Mouse (Mus musculus) intestine, embryonic 15.5 days (tissue): ENCODE results near the gene Insyn1. TPM values are rescaled to one million over a fixed set of nuclear protein-coding genes. Genes with fewer than 3 reads are reported as not detected.

ENCODE experiments used
- ATAC-seq: fragments of 200-750 bp; cut with Nextera tagmentation; 2 replicates; pipeline ENCODE4 v1.8.0; 2017; ENCODE audit warnings: moderate TSS enrichment, moderate library complexity
- H3K27ac ChIP-seq: fragments of 300-500 bp; sonication (generic); 2 replicates; pipeline ENCODE4 v1.5.1; 2015; ENCODE audit warnings: mild to moderate bottlenecking, inconsistent platforms
- H3K27me3 ChIP-seq: fragments of 300-500 bp; sonication (generic); replicated peaks from 2 replicates; pipeline ENCODE4 v1.6.1; 2015; ENCODE audit warnings: inconsistent platforms
- H3K36me3 ChIP-seq: fragments of 300-500 bp; sonication (generic); 2 replicates; pipeline ENCODE4 v1.6.1; 2015; ENCODE audit warnings: inconsistent platforms
- H3K4me1 ChIP-seq: fragments of 300-500 bp; sonication (generic); replicated peaks from 2 replicates; pipeline ENCODE4 v1.6.1; 2015; ENCODE audit warnings: inconsistent platforms
- H3K4me2 ChIP-seq: fragments of 300-500 bp; sonication (generic); replicated peaks from 2 replicates; pipeline ENCODE4 v1.6.1; 2015; ENCODE audit warnings: mild to moderate bottlenecking, inconsistent platforms
- H3K4me3 ChIP-seq: fragments of 300-500 bp; sonication (generic); replicated peaks from 2 replicates; pipeline ENCODE4 v1.5.1; 2015; ENCODE audit warnings: inconsistent platforms
- H3K9ac ChIP-seq: fragments of 300-500 bp; sonication (generic); 2 replicates; pipeline ENCODE4 v1.6.1; 2015; ENCODE audit warnings: inconsistent platforms
- H3K9me3 ChIP-seq: fragments of 300-500 bp; sonication (generic); 2 replicates; pipeline ENCODE4 v1.6.1; 2016; ENCODE audit warnings: inconsistent platforms
- WGBS: fragments of 180-500 bp; shearing (Covaris S2); methylation state at CpG from one replicate; pipeline ENCODE4 v1.1.7; 2015; 5-methylcytosine and 5-hydroxymethylcytosine counted together
- polyA plus RNA-seq: library from polyadenylated mRNA; unstranded; fragments of >200 nt; fragmentation: Nextera tagmentation; extraction: Ambion mirVana; gene quantifications from 2 replicates; pipeline ENCODE4 v1.2.1, GENCODE M21; 2015

Insyn1 gene
- polyA plus RNA-seq, 1 experiment from 2014 or later: 0.67 TPM

- no peaks in the 10 kb centered on the region for H3K9me3 ChIP-seq
- H3K4me1 ChIP-seq: peaks cover 6% of the 10 kb centered on the region; the same call in 1 of the 2 replicates
- 43% methylated on average over 3 of the region's 3 CpGs for WGBS
- H3K27ac ChIP-seq: no peak overlapping the region
- no peaks in the 10 kb centered on the region for H3K27me3 ChIP-seq
- H3K36me3 ChIP-seq: no peaks in the 10 kb centered on the region
- no peak overlapping the region for H3K4me3 ChIP-seq
- H3K9ac ChIP-seq: no peak overlapping the region
- 0 out of 2 replicates have a peak, but pooled peaks have one; percentile 17 for ATAC-seq
- H3K4me2 ChIP-seq: no peak overlapping the region
Measured at GRCm38 (mm10) chr9:58454886-58455285, 33.5 kb upstream of the Insyn1 start.

- peak; percentile 45; the same call in 1 of the 2 replicates for ATAC-seq
- Histone ChIP-seq H3K4me1 (peaks cover 6% of the 10 kb centered on the region; the same call in 1 of the 2 replicates), H3K36me3 (no peaks in the 10 kb centered on the region), H3K27me3 (no peaks in the 10 kb centered on the region), H3K4me3 (no peak overlapping the region), H3K27ac (no peak overlapping the region), H3K4me2 (no peak overlapping the region), H3K9me3 (no peaks in the 10 kb centered on the region), H3K9ac (no peak overlapping the region)
- 18% methylated on average over 13 of the region's 13 CpGs for WGBS
Measured at GRCm38 (mm10) chr9:58455798-58456197, 32.6 kb upstream of the Insyn1 start.

GRCm38 (mm10) chr9:58457481-58457955 lies 30.9 kb upstream of the Insyn1 start:
- WGBS: 67% methylated on average over 7 of the region's 7 CpGs
- no peak; the same call in 1 of the 2 replicates for ATAC-seq
- peaks cover 6% of the 10 kb centered on the region; the same call in 1 of the 2 replicates for H3K4me1 ChIP-seq
- no peak overlapping the region for H3K4me3 ChIP-seq
- H3K9me3 ChIP-seq: no peaks in the 10 kb centered on the region
- H3K4me2 ChIP-seq: no peak overlapping the region
- no peaks in the 10 kb centered on the region for H3K36me3 ChIP-seq
- H3K27ac ChIP-seq: no peak overlapping the region
- H3K9ac ChIP-seq: no peak overlapping the region
- no peaks in the 10 kb centered on the region for H3K27me3 ChIP-seq

- H3K4me3 ChIP-seq: no peak overlapping the region
- no peaks in the 10 kb centered on the region for H3K36me3 ChIP-seq
- no peaks in the 10 kb centered on the region for H3K9me3 ChIP-seq
- no peaks in the 10 kb centered on the region for H3K27me3 ChIP-seq
- H3K4me1 ChIP-seq: peaks cover 6% of the 10 kb centered on the region; the same call in 1 of the 2 replicates
- no peak overlapping the region for H3K9ac ChIP-seq
- no peak overlapping the region for H3K27ac ChIP-seq
- WGBS: 81% methylated on average over 3 of the region's 3 CpGs
- ATAC-seq: no peak
- no peak overlapping the region for H3K4me2 ChIP-seq
Measured at GRCm38 (mm10) chr9:58458341-58458740, 30.1 kb upstream of the Insyn1 start.

GRCm38 (mm10) chr9:58458856-58459553 lies 29.4 kb upstream of the Insyn1 start:
- Histone ChIP-seq H3K4me2 (no peak overlapping the region), H3K36me3 (no peaks in the 10 kb centered on the region), H3K9me3 (no peaks in the 10 kb centered on the region), H3K4me3 (no peak overlapping the region), H3K4me1 (peaks cover 6% of the 10 kb centered on the region; the same call in 1 of the 2 replicates), H3K27ac (no peak overlapping the region), H3K27me3 (no peaks in the 10 kb centered on the region), H3K9ac (no peak overlapping the region)
- WGBS: 80% methylated on average over 6 of the region's 6 CpGs
- no peak for ATAC-seq

- Histone ChIP-seq H3K27me3 (no peaks in the 10 kb centered on the region), H3K4me3 (no peak overlapping the region)
Measured at GRCm38 (mm10) chr9:58467345-58468025, 20.9 kb upstream of the Insyn1 start.

GRCm38 (mm10) chr9:58470466-58470865 lies 17.9 kb upstream of the Insyn1 start:
- Histone ChIP-seq H3K36me3 (no peaks in the 10 kb centered on the region), H3K4me3 (no peak overlapping the region), H3K9ac (no peak overlapping the region), H3K27me3 (no peaks in the 10 kb centered on the region), H3K9me3 (no peaks in the 10 kb centered on the region), H3K27ac (no peak overlapping the region), H3K4me2 (no peak overlapping the region), H3K4me1 (no peaks in the 10 kb centered on the region)
- ATAC-seq: no peak
- WGBS: 41% methylated on average over 6 of the region's 6 CpGs

More at GRCm38 (mm10) chr9:58467345-58468025, 20.9 kb upstream of the Insyn1 start:
- Histone ChIP-seq H3K4me1 (no peaks in the 10 kb centered on the region), H3K27ac (no peak overlapping the region), H3K9ac (no peak overlapping the region), H3K9me3 (no peaks in the 10 kb centered on the region), H3K4me2 (no peak overlapping the region), H3K36me3 (no peaks in the 10 kb centered on the region)
- WGBS: 64% methylated on average over 5 of the region's 5 CpGs
- no peak for ATAC-seq

GRCm38 (mm10) chr9:58473211-58473815 lies 15.1 kb upstream of the Insyn1 start:
- no peaks in the 10 kb centered on the region for H3K4me1 ChIP-seq
- H3K4me3 ChIP-seq: no peak overlapping the region
- WGBS: 76% methylated on average over 8 of the region's 8 CpGs
- no peak overlapping the region for H3K9ac ChIP-seq
- no peaks in the 10 kb centered on the region for H3K36me3 ChIP-seq
- H3K9me3 ChIP-seq: no peaks in the 10 kb centered on the region
- no peaks in the 10 kb centered on the region for H3K27me3 ChIP-seq
- H3K27ac ChIP-seq: no peak overlapping the region
- ATAC-seq: no peak
- no peak overlapping the region for H3K4me2 ChIP-seq

- Histone ChIP-seq H3K36me3 (no peaks in the 10 kb centered on the region), H3K9me3 (no peaks in the 10 kb centered on the region), H3K9ac (no peak overlapping the region), H3K4me1 (peaks cover 16% of the 10 kb centered on the region), H3K27ac (no peak overlapping the region), H3K4me2 (0 out of 2 replicates have a peak overlapping the region, but pooled peaks have one; percentile 99), H3K4me3 (no peak overlapping the region), H3K27me3 (peaks cover 40% of the 10 kb centered on the region)
- no peak for ATAC-seq
- 20% methylated on average over 3 of the region's 3 CpGs for WGBS
Measured at GRCm38 (mm10) chr9:58487076-58487475, 1.3 kb upstream of the Insyn1 start.

- Histone ChIP-seq H3K9me3 (no peaks in the 10 kb centered on the region), H3K36me3 (no peaks in the 10 kb centered on the region), H3K27me3 (peaks cover 40% of the 10 kb centered on the region), H3K27ac (no peak overlapping the region), H3K4me3 (peak overlapping the region; percentile 67), H3K9ac (peak overlapping the region; percentile 52), H3K4me2 (peak overlapping the region; percentile 99), H3K4me1 (peaks cover 16% of the 10 kb centered on the region)
- peak; percentile 13; the same call in 1 of the 2 replicates for ATAC-seq
- WGBS: 6% methylated on average over 13 of the region's 13 CpGs
Measured at GRCm38 (mm10) chr9:58489133-58489864, 896 bp downstream of the Insyn1 start.

- peak overlapping the region; percentile 4; the same call in 1 of the 2 replicates for H3K4me3 ChIP-seq
- H3K9ac ChIP-seq: no peak overlapping the region
Measured at GRCm38 (mm10) chr9:58489865-58490165, 1.4 kb downstream of the Insyn1 start.

GRCm38 (mm10) chr9:58490391-58490790 lies 2.0 kb downstream of the Insyn1 start:
- no peaks in the 10 kb centered on the region for H3K9me3 ChIP-seq
- H3K4me3 ChIP-seq: no peak overlapping the region
- no peaks in the 10 kb centered on the region for H3K36me3 ChIP-seq
- peaks cover 16% of the 10 kb centered on the region for H3K4me1 ChIP-seq
- WGBS: 75% methylated on average over 2 of the region's 2 CpGs
- H3K9ac ChIP-seq: no peak overlapping the region
- peaks cover 40% of the 10 kb centered on the region for H3K27me3 ChIP-seq
- ATAC-seq: no peak
- H3K4me2 ChIP-seq: no peak overlapping the region
- no peak overlapping the region for H3K27ac ChIP-seq

More at GRCm38 (mm10) chr9:58489865-58490165, 1.4 kb downstream of the Insyn1 start:
- no peaks in the 10 kb centered on the region for H3K9me3 ChIP-seq
- ATAC-seq: no peak
- no peaks in the 10 kb centered on the region for H3K36me3 ChIP-seq
- WGBS: 16% methylated on average over 7 of the region's 7 CpGs
- H3K27me3 ChIP-seq: peaks cover 40% of the 10 kb centered on the region
- H3K4me1 ChIP-seq: peaks cover 16% of the 10 kb centered on the region
- H3K27ac ChIP-seq: no peak overlapping the region
- peak overlapping the region; percentile 99 for H3K4me2 ChIP-seq
